Mouse (Mus musculus) liver, postnatal 0 days (tissue): Measurements from ENCODE around the gene Larp4b. TPM values are rescaled to one million over a fixed set of nuclear protein-coding genes. Genes with fewer than 3 reads are reported as not detected.

ENCODE experiments used
- ATAC-seq: fragments of 200-750 bp; cut with Nextera tagmentation; 2 replicates; pipeline ENCODE4 v1.8.0; 2017; ENCODE audit warnings: mild to moderate bottlenecking, moderate library complexity
- DNase-seq: peaks from one replicate; pipeline ENCODE4 v3.0.0-alpha.2; 2016
- H3K27ac ChIP-seq: fragments of 300-500 bp; sonication (generic); 2 replicates; pipeline ENCODE4 v1.5.1; 2014; ENCODE audit warnings: antibody characterized with exemption, moderate library complexity, mild to moderate bottlenecking, low read depth
- H3K27me3 ChIP-seq: fragments of 300-500 bp; sonication (generic); 2 replicates; pipeline ENCODE4 v1.6.1; 2014; ENCODE audit warnings: low read length, control low read depth, mixed read lengths; ENCODE audit not compliant: insufficient read depth
- H3K36me3 ChIP-seq: fragments of 300-500 bp; sonication (generic); replicated peaks from 2 replicates; pipeline ENCODE4 v1.6.1; 2014; ENCODE audit warnings: mild to moderate bottlenecking, control low read depth, low read length, moderate library complexity, mixed read lengths; ENCODE audit not compliant: insufficient read depth
- H3K4me1 ChIP-seq: fragments of 300-500 bp; sonication (generic); 2 replicates; pipeline ENCODE4 v1.6.1; 2014; ENCODE audit warnings: antibody characterized with exemption, mild to moderate bottlenecking, control low read depth; ENCODE audit not compliant: insufficient read depth
- H3K4me2 ChIP-seq: fragments of 300-500 bp; sonication (generic); 2 replicates; pipeline ENCODE4 v1.6.1; 2014; ENCODE audit warnings: low read depth, mild to moderate bottlenecking, low read length, moderate library complexity, mixed read lengths
- H3K4me3 ChIP-seq: fragments of 300-500 bp; sonication (generic); 2 replicates; pipeline ENCODE4 v1.5.1; 2014; ENCODE audit warnings: low read depth, low read length
- H3K9ac ChIP-seq: fragments of 300-500 bp; sonication (generic); replicated peaks from 2 replicates; pipeline ENCODE4 v1.6.1; 2014; ENCODE audit warnings: mild to moderate bottlenecking, moderate library complexity
- H3K9me3 ChIP-seq: fragments of 300-500 bp; sonication (generic); 2 replicates; pipeline ENCODE4 v1.6.1; 2016; ENCODE audit warnings: mild to moderate bottlenecking, control low read depth, low read length, mixed read lengths
- CTCF ChIP-seq: sonication (generic); IDR thresholded peaks from 2 replicates; pipeline ENCODE4 v1.5.1; 2016; ENCODE audit warnings: antibody characterized with exemption, low read depth
- EP300 ChIP-seq: IDR thresholded peaks from 2 replicates; pipeline ENCODE4 v1.6.1; 2016; ENCODE audit warnings: antibody characterized with exemption, low read depth, mild to moderate bottlenecking
- WGBS: fragments of 180-500 bp; shearing (Covaris S2); extraction: QIAGEN DNeasy Blood & Tissue Kit; methylation state at CpG from one replicate; pipeline ENCODE4 v1.1.7; 2014; ENCODE audit not compliant: insufficient replicate concordance; 5-methylcytosine and 5-hydroxymethylcytosine counted together
- polyA plus RNA-seq: library from polyadenylated mRNA; unstranded; fragments of >200 nt; fragmentation: Nextera tagmentation; extraction: Ambion mirVana; gene quantifications from 2 replicates; pipeline ENCODE4 v1.2.1, GENCODE M21; 2015

The Larp4b gene
- polyA plus RNA-seq, 1 experiment from 2014 or later: 20.3 TPM

DNA sequence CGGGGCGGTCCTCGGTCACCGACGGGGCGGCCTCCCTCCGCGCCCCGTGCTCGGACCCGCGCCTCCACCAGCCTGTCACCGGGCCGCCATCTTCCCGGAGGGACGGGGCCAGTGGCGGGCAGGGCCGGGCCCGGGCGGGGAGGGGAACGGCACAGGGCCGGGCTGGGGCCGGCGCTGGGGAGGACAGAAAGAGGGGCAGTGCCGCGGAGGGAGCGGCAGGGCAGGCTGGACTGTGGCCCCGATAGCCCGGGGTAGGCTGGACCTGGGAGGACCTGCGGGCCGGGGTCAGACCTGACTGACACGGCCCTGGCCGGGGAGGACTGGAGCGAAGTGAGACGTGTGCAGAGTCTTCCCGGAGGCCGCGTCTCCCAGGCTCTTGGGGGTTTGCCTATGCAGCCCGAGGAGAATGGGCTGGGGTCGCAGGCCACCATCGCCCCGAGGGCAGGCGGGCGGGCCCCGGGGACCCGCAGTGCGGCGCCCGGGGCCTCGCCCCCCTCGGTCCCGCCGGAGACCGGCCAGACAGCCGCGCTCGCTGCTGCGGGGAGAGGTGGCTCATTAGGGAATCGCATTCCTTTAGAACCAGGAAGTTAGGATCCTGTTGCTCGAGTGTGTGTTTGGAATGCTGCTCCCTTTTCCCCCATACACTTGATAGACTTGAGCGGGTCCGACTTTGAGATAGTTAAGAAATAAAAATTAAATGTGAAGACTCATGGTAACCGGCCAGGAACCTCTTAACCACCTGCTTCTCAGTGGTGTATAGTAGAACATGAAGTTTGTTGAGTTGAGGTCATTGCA is 702 bp downstream of the Larp4b start:
- Histone ChIP-seq H3K36me3 (no peaks in the 10 kb centered on the region), H3K9ac (peak overlapping the region; percentile 99), H3K27me3 (no peaks in the 10 kb centered on the region), H3K4me3 (peak overlapping the region; percentile 99), H3K4me1 (peaks cover 30% of the 10 kb centered on the region), H3K27ac (peak overlapping the region; percentile 100), H3K4me2 (peak overlapping the region; percentile 91), H3K9me3 (no peaks in the 10 kb centered on the region)
- ATAC-seq (peak; percentile 66), DNase-seq (peak; percentile 68)
- under 1% methylated on average over 56 of the region's 63 CpGs for WGBS
- TF ChIP-seq EP300 (no peak), CTCF (no peak)

DNA sequence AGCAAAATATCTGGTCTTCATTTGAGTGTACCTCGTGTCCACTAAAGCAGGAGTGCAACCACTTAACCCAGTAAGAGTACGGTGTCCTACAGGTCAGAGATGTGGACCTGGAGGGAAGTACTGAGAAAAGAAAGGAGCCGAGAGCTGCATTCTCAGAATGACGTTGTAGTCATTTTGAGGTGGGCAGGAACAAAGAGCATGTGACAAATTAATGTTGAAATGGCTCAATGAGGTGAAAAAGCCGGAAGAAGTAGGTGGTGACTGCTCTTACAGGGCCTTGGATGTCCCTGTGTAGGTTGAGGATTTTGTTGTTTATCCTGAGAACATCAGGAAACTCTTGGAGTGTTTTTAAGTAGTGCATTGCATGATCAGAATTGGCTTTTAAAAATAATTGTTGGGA is 5.6 kb downstream of the Larp4b start:
- Histone ChIP-seq H3K9me3 (no peaks in the 10 kb centered on the region), H3K4me1 (peaks cover 33% of the 10 kb centered on the region), H3K27me3 (no peaks in the 10 kb centered on the region), H3K9ac (no peak overlapping the region), H3K4me3 (no peak overlapping the region), H3K4me2 (peak overlapping the region; percentile 9; the same call in 1 of the 2 replicates), H3K27ac (no peak overlapping the region), H3K36me3 (peaks cover 3% of the 10 kb centered on the region; the same call in 1 of the 2 replicates)
- DNase-seq (no peak), ATAC-seq (no peak)
- TF ChIP-seq EP300 (no peak), CTCF (no peak)
- WGBS: 65% methylated on average over 5 of the region's 5 CpGs

DNA sequence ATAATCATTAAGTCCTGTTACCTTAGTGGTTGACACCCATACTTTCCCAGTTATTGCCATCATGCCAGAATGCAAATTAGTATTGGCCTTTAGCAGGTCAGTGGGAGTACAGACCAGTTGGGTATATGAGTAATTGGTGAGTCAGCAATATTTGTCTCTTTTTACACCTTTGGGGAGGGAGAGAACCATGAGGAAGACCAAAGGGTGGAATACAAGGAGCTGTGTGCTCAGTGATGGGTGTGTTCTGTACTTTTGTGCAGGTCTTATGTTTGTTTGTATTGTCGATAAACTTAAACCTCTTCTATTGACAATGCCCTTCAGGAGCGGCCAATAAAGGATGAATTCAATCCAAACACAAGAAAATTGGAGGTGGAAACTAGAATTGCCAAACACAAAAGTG is 6.8 kb downstream of the Larp4b start:
- ATAC-seq (no peak), DNase-seq (no peak)
- Histone ChIP-seq H3K36me3 (peaks cover 6% of the 10 kb centered on the region; the same call in 1 of the 2 replicates), H3K4me2 (no peak overlapping the region), H3K9ac (no peak overlapping the region), H3K27ac (no peak overlapping the region), H3K9me3 (no peaks in the 10 kb centered on the region), H3K4me3 (no peak overlapping the region), H3K4me1 (peaks cover 33% of the 10 kb centered on the region), H3K27me3 (no peaks in the 10 kb centered on the region)
- 73% methylated on average over 2 of the region's 2 CpGs for WGBS
- no peak for TF ChIP-seq CTCF
- no peak for TF ChIP-seq EP300

DNA sequence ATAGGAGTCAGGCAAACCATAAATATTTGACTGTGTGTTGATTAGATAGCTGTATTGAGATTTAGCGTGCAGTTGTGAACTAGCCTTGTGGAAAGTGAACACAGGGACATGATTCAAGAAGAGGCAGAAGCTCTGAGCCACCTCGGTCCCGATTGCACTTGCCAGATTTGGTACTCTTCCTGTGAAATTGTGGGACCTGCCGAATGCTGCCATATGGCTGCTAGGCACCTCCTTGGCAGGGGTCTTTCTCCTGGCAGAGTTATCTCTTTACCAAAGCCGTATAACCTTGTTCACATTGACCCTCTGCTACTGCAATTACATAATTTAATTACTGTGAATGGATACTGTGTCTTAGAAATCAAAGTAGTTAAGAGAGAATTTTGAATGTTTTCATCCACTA is 12.6 kb downstream of the Larp4b start:
- 71% methylated on average over 5 of the region's 5 CpGs for WGBS
- Histone ChIP-seq H3K27me3 (no peaks in the 10 kb centered on the region), H3K36me3 (peaks cover 13% of the 10 kb centered on the region), H3K4me1 (peaks cover 28% of the 10 kb centered on the region), H3K9ac (no peak overlapping the region), H3K4me2 (no peak overlapping the region), H3K4me3 (no peak overlapping the region), H3K9me3 (no peaks in the 10 kb centered on the region), H3K27ac (peak overlapping the region; percentile 65)
- DNase-seq: no peak
- TF ChIP-seq EP300 (no peak), CTCF (no peak)
- ATAC-seq: no peak

DNA sequence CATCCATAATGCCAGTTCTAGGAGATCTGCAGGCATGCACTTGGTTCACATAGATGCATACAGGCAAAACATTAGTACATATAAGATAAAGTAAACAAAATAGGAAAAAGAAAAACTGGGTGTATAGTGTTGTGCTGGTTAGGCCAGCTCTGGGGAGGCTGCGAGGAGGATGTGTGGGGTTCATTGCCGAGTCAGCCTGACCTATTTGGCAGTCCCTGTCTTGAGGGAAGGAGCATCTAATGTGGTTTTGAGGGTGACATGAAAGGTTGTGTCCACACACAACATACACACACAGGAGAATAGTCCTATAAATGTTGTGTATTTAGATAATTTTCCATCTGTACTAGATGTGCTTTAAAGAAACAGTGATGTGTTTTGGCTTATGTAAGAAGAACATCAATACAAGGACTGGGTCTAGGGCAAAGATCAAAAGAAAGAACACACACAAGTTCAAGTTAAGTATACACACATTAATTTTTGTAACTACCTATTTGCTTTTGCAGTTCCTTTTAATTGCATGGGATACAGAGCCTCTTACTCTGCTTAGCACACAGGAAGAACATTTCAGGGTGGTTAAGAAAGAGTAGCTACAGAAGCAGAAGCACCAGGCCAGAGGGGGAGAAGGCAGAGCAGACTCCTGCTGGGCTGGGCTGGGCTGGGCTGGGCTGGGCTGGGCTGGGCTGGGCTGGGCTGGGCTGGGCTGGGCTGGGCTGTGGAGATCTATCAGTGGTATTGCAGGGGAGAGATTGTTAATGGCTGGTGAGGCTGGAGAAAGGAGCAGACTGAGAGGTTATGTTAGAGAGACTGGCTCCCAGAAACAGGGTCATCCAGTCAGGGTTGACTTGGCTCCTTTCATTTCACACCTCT is 13.5 kb downstream of the Larp4b start:
- DNase-seq: peak; percentile 55
- Histone ChIP-seq H3K36me3 (peaks cover 9% of the 10 kb centered on the region), H3K27ac (peak overlapping the region; percentile 65), H3K9me3 (no peaks in the 10 kb centered on the region), H3K4me1 (peaks cover 31% of the 10 kb centered on the region), H3K4me2 (peak overlapping the region; percentile 59), H3K27me3 (no peaks in the 10 kb centered on the region), H3K9ac (no peak overlapping the region), H3K4me3 (no peak overlapping the region)
- peak; percentile 97 for ATAC-seq
- TF ChIP-seq CTCF (no peak), EP300 (no peak)
- WGBS: 42% methylated on average over 2 of the region's 2 CpGs

DNA sequence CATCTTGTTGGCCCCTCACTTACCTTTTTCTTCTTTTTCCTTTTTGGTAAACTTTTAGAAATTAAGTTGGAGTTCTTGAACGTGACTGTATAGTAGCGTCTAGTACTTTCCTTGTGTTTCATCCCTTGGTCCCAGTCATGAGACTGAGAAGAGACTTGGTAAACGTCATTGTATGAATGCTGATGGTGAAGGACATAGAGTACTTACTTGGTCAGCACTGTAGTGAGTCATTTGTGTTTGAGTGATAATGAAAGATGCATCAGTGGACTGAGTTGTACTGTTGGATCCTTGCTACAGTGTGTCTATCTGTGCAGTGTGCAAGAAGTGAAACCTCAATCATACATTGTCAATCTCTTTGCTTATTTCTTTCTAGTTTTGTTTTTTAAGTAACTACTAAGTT is 20.1 kb downstream of the Larp4b start:
- Histone ChIP-seq H3K4me3 (no peak overlapping the region), H3K4me2 (no peak overlapping the region), H3K36me3 (peaks cover 5% of the 10 kb centered on the region), H3K4me1 (peaks cover 15% of the 10 kb centered on the region), H3K9ac (no peak overlapping the region), H3K27me3 (no peaks in the 10 kb centered on the region), H3K27ac (no peak overlapping the region), H3K9me3 (no peaks in the 10 kb centered on the region)
- no peak for TF ChIP-seq CTCF
- TF ChIP-seq EP300: no peak
- ATAC-seq (peak; percentile 35), DNase-seq (no peak)
- 82% methylated on average over 3 of the region's 3 CpGs for WGBS
